Mouse (Mus musculus) liver, adult 2 months (tissue): Measurements from ENCODE around the gene Psenen.

Source experiments
- CTCF ChIP-seq: fragments of 200-500 bp; IDR thresholded peaks from 2 replicates; pipeline ENCODE4 v1.5.1; 2011; ENCODE audit warnings: low read depth, low read length, control low read depth
- POLR2A ChIP-seq: fragments of 200-500 bp; IDR thresholded peaks from 2 replicates; pipeline ENCODE4 v1.6.1; 2011; ENCODE audit warnings: low read length, control low read depth; ENCODE audit not compliant: insufficient read depth; ENCODE audit errors: extremely low read depth

GRCm38 (mm10) chr7:30596093-30596492 is 32.7 kb upstream of the Psenen start:
- TF ChIP-seq POLR2A: no peak
- no peak for TF ChIP-seq CTCF
